Mouse (Mus musculus) ES-E14 (cell line): Measurements from ENCODE around the gene Zfp787.

Experiments used
- CHD2 ChIP-seq: IDR thresholded peaks from 2 replicates; pipeline ENCODE4 v1.6.1; 2014; ENCODE audit warnings: mild to moderate bottlenecking, low read depth, low read length, inconsistent platforms
- HCFC1 ChIP-seq: IDR thresholded peaks from 2 replicates; pipeline ENCODE4 v1.6.1; 2012; ENCODE audit warnings: low read length, inconsistent platforms, borderline replicate concordance; ENCODE audit not compliant: insufficient read depth
- MAFK ChIP-seq: IDR thresholded peaks from 2 replicates; pipeline ENCODE4 v1.6.1; 2014; ENCODE audit warnings: mild to moderate bottlenecking, low read depth, low read length, inconsistent platforms; ENCODE audit not compliant: insufficient read depth
- ZC3H11A ChIP-seq: IDR thresholded peaks from 2 replicates; pipeline ENCODE4 v1.6.1; 2012; ENCODE audit warnings: low read depth, mild to moderate bottlenecking, inconsistent platforms, low read length, borderline replicate concordance
- ZNF384 ChIP-seq: IDR thresholded peaks from 2 replicates; pipeline ENCODE4 v1.6.1; 2012; ENCODE audit warnings: low read depth, low read length, inconsistent platforms

- no peak for TF ChIP-seq MAFK
- no peak for TF ChIP-seq ZC3H11A
- no peak for TF ChIP-seq ZNF384
- no peak for TF ChIP-seq CHD2
- no peak for TF ChIP-seq HCFC1
These were observed 11.7 kb downstream of the Zfp787 start for GRCm38 (mm10) chr7:6143991-6144531.
